Mouse (Mus musculus) heart, adult 11 months (tissue): Measurements from ENCODE around the gene Kdm2b.
"Not testable (repeated sequence)": the region's sequence is repeated elsewhere in the genome, so short reads cannot be mapped to it uniquely, and the experiment has no call there.

ENCODE experiments used
- DNase-seq: peaks from one replicate; pipeline ENCODE4 v3.0.0; 2022

Gene Kdm2b

DNA sequence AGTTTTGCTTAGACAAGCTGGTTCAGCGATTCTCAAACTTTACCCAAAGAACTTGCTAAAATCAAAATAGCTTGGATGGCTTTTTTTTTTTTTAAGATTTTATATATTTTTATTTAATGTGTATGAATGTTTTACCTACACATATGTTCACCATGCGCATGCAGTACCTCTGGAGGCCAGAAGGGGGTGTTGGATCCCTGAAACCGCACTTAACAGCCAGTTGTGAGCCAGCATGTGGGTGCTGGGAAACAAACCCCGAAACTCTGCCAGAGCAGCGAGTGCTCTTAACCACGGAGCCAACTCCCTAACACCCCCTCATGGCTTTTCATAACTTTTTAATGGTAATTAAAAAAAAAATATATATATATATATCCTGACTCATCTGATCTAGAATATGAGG, 21.2 kb upstream of the Kdm2b start:
- peak; percentile 83 for DNase-seq

DNA sequence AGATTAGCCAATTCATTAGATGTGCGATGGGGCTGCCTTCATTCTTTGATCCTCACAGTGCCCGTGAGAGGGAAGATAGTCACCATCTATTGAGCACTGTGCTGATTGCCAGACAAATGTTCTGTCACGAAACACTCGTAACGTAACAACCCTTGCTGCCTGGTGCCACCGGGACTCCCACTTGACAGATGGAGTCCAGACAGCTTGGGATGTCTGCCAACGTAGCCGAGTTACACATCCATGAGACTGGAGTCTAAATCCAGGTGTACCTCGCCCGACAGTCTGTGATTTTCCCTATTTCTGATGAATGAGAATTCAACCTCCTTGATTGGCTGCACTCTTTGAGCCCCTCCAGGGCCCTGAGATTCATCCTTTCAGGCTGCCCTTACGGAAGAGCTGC, 20.2 kb upstream of the Kdm2b start:
- peak; percentile 90 for DNase-seq

DNA sequence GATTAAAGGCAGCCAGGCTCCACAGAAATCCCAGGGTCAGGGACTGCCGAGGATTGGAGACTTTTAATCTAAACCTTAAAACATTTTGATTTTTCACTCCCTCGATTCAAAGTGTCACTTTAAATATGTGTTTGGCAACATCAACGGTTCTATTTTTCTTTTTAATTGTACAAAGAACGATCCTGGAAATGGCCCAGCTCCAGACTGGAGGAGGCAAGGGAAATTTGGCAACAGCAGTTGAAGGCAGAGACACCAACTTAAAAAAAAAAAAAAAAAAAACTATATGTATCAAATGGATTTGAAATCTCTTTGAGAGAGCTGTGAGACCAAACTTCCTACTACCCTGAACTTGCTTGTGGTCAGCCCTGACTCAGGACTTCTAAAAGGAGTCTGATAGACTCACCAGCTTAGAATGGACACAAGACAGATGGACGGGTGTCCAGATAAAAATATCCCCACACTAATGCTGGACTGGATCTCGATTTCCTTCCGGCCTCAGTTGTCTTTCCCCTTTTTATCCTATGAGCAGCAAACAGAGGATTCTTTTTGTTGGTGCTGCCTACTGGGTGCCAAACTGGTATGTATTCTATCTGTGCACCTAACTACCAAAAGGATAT, 19.4 kb upstream of the Kdm2b start:
- peak; percentile 90 for DNase-seq

DNA sequence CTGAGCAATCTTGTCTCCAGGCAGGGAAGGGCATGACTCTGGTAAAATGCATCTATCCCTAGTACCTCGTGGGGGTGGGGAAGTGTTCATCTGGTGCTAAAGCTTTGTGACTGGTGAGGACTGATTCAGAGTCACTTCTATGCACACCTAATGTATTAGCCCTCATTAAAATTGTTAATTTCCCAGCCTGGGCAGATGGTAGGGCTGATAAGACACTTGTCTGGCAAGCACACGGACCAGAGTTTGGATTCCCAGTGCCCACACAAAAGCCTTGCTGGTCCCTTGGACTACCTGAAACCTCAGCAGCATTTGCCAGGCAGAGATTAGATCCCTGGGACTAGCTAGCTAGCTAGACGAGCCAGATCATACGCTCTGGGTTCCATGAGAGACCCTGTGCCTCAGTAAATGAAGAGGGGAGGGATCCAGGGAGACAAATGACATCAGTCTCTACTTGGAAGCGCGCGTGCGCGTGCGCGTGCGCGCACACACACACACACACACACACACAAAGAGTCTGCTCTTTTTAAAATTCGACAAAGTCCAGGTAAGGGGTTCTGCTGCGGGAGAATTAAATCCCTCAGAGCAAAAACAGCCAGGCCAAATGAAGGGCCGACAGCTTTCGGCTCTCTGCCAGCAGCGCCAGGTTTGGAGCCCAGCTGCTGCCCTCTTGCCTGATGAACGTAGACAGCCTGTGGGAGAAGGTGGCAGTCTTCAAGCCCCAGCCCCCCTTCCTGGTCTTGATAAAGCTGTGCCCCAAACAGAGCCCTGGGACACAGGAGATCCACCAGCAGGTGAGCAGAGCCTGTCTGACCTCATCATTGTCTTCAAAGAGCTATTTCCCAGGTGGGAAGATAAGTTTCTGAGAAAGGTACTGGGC, 16.3 kb upstream of the Kdm2b start:
- no peak for DNase-seq

DNA sequence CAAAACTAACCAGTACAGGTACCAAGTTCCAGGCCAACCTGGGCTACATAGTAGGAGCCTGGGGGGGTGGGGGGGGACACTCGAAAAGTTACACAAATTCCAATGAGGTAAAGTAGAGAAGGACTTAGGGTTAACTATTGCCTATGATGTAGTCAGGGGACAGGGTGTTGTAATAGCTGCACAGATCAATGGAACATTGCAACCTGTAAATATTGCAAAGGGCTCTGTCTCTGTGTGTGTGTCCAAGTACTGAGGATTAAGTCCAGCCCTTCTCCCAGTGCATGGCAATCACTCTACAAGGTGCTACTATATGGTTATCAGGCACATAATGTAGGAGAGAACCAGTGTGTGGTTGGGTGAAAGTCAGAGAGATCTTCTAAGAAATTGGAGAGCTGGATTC, 11.3 kb upstream of the Kdm2b start:
- no peak for DNase-seq

DNA sequence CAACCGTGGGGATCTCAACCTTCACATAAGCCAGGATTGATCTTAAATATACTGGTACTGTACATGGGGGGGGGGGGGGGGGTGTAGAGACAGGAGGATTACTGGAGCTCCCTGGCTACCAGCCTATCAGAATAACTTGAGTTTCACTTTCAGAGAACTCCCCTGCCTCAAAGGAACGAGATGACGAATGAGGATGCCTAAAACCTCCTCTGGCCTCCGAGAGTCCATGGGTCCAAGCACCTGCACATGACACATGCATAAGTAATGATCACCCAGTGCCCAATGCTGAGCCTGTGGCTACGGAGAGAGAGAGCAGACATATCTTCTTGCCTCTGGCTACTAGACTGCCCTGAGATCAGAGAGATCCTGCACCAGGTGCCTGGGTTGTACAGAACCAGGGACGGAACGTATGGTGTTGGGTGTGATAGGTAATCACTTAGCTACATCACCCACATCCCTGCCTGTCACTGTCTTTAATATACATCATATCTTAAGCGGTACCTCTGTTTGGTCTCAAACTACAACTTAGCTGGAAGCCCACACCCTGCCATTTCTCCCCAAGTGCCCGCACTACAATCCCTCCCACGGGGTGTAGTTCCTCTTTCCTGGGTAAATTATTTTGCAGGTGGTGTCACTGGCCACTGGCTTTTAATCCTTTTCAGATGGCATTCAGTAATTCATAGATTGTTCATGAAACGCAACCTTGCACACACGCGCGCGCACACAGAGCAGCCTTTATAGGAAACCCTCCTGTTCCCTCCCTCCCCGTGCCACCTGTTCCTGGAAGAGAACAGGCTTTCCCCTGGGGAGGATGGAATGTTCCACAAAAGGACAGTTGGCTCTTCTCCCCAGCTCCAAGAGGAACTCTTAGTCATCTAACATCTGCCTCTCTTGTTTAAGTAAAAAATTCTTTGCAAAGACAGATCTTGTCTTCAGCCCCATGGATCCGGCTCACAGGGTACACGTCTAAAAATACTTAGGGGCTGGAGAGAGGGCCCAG, 7.9 kb upstream of the Kdm2b start:
- no peak for DNase-seq

DNA sequence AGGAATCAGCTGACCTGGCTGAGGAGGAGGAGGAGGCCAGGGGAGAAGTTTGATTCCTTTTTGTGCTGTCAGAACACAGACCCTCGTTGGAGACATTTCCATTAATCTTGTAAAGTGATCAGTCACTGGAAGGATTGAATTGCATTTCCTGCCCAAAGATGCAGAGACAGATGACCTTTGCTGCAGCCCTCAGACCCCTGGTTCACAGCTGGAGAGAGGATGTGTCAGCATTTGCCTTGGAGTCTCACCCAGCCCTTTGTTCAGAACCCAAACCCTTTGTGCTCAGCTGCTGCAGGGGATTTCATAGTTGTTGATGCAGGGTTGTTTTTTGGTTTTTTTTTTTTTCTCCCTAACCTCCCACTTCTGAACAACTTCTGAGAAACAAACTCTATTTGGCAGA, 5.3 kb upstream of the Kdm2b start:
- no peak for DNase-seq

DNA sequence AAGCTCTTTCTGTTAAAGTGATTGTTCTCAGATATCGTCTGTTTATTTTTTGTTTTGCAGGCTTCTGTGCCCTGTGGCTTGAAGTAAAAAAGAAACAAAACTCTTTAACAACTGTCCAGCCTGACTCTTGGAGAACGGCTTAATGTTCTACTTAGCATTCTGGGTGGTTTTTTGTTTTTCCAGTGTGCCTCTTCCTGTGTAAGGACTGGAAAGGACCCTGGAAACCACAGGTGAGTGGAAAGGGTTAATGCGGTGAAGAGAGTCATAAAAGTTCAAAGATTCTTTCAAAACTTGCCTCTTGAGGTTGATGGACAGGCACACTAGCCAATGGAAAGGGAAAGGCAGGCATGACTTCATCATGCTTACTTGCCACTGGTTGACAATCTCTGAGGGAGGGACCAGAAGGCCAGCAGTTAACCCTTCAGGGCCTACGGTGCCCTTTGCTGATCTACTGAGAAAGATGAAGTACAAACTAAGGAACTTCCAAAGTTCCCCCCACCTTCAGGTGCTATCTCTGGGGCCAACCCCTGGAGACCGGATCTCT, 4.8 kb upstream of the Kdm2b start:
- DNase-seq = peak; percentile 99

DNA sequence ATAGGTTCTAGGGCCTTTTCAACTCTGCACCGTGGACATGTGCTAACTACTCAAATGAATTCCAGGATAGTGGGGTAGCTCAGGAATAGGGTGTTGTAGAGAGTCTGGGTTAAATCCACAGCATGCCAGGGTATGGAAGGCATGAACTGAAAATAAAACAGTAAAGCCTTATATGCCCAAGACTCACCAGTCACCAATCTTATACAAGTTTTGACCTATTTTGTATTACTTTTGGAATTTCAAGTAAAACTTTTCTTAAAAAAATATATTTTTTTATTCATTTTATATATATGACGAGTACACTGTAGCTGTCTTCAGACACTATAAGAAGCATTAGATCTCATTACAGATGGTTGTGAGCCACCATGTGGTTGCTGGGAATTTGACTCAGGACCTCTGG, 4.2 kb upstream of the Kdm2b start:
- DNase-seq = no peak

DNA sequence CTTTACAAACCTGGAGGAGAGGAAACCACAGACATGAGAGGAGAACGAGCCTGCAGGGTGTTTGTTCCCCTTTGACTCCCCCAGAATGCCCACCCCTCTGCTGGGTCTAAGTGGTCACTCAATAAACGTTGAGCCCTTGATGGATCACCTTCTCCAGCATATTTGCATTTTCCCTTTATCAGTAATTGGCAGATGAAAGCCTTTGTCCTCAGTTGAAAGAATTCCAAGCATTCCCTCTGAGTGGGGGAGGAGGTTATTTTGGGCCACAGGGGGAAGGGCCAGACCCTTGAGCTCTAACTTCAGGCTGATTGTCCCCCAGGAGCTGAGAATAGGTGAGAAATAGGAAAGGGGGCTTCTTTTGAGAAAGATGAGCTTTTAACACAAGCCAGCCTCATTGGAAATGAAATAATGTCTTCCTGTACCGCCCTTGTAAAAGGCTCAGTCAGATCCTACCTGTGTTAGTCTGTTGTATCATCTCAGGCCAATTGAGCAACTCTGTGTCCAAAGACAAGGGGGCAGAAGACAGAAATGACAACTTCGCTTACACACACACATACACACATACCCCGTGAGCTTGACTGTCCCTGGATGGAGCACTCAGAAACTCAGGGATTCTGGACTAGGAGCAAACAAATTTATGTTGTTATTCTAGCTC, 1.9 kb upstream of the Kdm2b start:
- no peak for DNase-seq

DNA sequence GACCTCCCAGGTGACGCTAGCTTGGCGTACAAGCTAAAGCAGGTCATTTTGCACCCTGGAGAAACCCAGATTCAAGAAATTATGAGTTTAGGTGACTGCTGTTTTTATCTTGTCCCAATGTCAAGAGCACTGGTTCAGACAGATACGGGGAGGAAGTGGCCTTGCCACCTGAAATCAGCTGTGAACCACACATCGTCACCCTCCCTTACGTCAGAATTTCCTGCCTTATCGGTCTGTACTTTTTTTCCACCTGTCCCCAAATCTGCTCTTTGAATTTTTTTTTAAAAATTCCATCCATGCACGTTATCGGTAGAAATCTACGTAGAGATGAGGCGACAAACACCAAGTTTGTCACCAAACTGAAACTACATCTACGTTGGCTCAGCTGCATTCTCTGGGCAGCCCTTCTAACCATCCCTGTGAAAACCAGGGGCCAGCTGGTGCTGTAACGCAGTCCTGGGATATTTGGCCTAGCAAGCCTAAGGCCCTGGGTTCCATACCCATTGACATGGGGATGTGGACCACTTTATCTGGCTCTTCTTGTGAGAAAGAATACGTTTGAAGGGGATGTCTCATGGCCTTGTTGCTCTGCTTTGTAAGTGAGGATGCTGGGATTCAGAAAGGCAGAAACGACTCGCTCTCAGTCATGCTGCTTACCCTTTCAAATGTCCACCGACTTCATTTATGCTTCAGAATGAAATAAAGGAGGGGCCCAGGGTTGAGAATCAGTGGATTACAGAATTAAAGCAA, 963 bp upstream of the Kdm2b start:
- DNase-seq = no peak

DNA sequence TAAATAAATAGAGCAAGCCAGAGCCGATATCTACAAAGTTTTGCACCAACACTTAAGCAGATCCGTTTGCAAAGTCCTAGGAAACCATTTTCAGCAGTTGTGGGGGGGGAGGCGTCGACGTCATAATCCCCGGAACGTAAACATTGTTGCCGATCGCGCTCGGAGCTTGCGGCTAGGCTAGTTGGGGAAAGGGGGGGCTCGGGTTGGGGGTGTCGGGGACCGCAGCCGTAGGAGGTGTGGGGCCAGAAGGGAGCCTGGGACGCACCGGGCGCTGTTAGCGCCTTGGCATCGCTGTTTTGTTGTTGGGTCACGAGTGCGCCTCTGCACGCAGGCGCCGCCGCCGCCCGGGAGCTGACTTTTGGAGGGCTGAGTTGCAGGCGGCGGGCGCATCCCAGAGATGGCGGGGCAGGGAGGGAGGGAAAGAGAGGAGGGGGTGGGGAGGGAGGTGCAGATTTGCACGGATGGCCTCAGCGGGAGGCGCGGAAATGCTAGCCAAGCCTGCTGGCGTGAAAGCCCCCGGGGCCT, 560 bp downstream of the Kdm2b start:
- DNase-seq = peak; percentile 98

DNA sequence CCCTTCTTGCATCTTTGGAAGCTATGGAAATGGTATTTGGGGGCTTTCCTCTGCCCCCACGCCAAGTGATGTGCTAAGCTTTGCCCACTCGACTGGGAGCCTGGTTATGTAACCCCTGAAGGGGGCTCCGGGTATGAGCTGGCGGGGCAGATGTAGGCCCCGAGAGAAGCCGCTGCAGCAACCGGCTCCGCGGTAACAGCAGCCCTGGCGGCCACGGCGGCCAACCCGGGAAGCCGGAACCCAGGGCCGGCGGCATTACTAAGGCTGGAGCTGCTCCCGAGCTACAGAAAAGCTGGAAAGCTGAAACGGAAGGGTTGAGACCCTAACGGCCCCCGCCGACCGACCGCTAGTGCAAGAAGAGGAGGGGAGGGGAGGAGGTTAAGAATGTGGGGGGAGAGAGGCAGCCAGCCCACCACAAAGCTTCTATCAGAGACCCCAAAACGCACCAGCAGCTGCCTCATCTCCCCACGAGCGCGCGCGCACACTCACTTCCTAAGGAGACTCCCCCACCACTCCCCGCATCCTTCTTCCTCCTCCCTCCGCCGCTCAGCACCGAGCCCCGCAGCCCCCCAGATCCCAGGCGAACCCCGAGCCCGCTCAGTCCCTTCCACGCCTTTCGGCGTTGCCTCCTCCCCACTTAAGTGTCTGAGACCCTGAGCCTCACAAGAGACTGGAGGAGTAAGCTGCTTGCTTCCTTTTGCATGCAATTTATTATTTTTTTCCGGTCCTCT, 1.4 kb downstream of the Kdm2b start:
- DNase-seq = peak; percentile 97

DNA sequence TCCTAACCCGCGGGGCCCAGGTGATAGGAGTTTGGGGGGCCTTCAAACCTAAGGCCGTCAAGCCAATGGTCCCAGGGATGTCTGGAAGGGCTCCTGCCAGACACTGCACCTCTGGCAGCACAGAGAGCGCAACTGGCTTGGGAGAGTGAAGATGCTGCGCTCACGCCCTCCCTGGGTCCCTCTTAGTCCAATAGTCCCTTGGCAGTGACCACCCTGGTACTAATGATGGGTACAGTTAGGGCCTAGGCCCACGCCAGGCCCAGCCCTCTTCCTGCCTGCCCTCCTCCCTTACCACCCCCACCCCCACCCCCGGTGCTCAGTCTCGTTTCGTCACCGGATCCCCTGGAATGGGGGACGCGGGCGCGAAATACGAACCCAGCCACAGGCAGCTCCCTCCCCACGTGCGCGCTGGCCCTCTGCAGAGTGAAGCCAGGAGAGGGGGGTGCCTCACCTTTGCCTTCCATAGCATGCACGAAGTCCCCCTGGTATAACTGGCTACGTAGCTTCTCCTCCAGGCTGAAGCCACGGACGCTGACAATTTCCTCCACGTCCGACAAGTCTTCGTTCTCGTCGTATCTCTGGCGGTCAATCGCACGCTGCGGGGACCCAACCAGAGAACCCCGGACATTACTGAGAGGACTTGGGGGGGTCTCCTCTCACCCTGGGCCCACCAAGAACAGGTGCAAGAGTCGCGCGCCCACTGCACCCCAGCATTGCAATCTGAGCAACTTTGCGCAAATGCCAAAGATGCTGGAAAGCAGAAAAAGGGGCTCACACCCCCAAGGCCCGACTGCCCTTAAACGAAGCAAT, 2.2 kb downstream of the Kdm2b start:
- peak; percentile 96 for DNase-seq

DNA sequence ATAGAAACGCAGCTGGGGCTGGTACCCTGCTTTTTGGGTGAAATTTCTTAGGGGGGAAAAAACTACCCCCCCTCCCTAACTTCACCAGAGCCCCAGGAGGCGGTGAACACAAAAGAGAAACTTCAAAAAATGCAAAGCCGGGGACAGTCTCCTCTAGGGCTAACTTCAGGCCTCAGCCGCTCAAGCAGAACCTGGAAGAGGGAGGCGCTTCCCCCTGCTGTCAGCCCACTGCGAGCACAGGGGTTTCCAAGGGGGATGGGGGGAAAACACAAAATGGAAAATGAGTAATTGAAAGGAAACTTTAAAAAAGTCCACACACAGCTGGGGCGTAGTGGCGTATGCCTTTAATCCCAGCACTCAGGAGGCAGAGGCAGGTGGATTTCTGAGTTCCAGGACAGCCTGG, 3.5 kb downstream of the Kdm2b start:
- no peak for DNase-seq

DNA sequence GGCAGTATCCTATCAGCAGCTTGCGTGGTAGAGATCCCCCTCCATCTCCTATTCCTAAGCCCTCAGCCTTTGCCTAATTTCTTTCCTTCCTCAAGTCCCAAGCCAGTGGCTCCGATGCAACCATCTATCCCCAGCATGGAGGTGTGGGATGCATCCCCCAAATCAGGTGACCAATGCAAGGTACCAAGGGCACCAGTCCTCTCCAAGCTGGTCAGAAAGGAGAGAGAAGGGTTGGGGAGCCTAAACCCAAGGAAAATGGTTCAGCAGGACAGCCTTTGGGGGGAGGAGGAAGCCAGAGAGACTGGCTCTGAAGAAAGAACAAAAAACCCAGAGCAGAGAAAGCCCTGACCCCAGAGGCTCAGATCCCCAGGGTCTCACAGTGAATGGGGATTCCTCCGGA, 4.3 kb downstream of the Kdm2b start:
- DNase-seq = no peak

DNA sequence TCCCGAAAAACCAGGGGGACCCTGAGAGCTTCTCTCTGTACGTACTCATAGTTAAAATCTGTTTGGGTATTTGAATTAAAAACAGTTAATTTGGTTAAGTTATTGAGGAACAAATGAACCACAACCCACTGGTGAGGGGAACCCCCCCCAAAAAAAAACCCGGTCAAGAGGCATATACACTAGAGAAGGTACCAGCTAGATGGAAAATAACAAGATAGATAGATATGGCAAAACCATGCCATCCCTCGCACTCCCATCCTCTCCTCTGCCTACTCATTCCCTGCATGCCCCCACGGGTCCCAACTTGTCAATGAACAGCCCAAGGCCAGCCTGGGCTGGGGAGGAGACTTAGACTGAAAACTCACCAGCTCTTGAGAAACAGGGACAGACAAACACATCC, 5.1 kb downstream of the Kdm2b start:
- no peak for DNase-seq

DNA sequence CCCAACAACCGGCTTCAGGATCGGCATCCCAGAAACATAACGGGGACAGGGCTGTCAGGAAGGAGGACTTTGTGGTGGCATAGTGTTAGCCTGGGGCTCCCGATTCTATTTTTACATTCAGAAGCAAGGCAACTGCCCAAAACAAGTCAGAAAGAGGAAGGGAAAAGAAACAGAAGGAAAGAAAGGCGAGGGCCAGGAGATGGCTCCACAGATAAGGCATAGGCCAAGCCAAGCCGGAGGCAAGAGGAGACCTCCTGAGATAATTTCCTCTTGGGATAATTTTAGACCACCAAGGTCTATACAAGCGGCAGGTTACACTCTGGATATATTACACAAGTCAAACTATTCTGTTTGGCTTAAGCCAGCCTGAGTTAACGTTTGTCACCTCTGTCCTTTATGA, 10.7 kb downstream of the Kdm2b start:
- no peak for DNase-seq

DNA sequence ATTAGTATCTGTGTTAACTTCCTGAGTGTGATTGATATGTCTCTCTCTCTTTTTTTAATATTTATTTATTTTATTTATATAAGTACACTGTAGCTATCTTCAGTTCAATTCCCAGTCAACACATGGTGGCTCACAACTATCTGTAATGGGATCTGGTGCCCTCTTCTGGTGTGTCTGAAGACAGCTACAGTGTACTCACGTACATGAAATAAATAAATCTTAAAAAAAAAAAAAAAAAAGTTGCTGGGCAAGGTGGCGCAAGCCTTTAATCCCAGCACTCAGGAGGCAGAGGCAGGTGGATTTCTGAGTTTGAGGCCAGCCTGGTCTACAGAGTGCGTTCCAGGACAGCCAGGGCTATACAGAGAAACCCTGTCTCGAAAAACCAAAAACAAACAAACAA, 14.9 kb downstream of the Kdm2b start:
- DNase-seq = not testable (repeated sequence)

DNA sequence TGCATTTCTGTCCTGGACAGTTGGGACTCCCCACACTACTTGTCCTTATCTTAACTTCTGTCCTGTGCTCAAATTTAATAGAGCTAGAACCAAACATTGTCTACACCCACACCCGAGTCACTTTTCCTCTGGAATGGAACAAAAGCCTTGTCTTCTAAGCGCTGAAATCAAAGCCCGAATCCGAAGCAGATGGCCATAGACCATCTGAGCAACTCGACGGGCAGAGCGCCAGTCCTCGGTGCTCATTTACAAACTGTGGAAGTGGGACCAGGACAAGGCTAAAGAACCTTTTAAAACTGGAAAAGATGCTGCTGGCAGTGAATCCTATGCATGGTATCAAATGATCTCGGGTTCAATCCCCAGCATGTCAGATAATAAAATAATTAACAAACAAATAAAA, 17.5 kb downstream of the Kdm2b start:
- no peak for DNase-seq
